Mouse (Mus musculus) gastrocnemius, postnatal 14 days (tissue): ENCODE data around the gene Stx17. TPM values are rescaled to one million over a fixed set of nuclear protein-coding genes. Genes with fewer than 3 reads are reported as not detected.

ENCODE experiments used
- DNase-seq: peaks from one replicate; pipeline ENCODE4 v3.0.0; 2021; ENCODE audit warnings: mixed read lengths
- intact Hi-C: fragments of 180-260 bp; cut with DNase I; formaldehyde crosslinking; loops from one replicate; pipeline ENCODE4 v1.15.1; 2025; ENCODE audit warnings: low total_unique reads
- microRNA-seq, 2 experiments: library from miRNA; unstranded; fragments of <30 nt; microRNA quantifications; one replicate each; pipeline ENCODE4 v1.2.0; 2021
- total RNA-seq, 2 experiments: library from RNA; stranded (reverse); gene quantifications; 2 replicates each; pipeline ENCODE4 v1.2.3; 2021

Stx17 gene
- total RNA-seq, 2 experiments from 2014 or later, result 26.4 to 27.3 TPM

DNA sequence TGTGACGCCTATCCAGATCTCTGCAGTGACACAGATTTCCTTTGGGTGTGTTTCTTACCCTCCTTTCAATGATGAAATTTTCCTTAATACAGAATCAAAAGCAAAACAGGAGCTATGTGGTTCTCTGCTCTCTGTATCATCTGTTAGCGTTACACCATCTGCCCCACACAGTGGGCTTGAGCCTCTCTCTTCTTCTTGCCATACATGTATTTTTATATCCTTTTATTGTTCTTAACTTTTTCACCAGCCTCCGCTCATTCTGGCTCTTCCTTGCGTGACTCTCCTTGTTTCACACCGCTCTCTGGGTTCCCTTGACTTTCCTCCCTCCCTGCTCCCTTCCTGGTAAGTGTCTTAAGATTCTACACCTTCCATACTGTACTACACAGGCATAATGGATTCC lies 28.5 kb downstream of the Stx17 start:
- intact Hi-C loops, result no loop called here
- no peak for DNase-seq

GRCm38 (mm10) chr4:48155864-48156263 lies 31.1 kb downstream of the Stx17 start:
- intact Hi-C loops, result no loop called here
- DNase-seq, result no peak

- intact Hi-C loops, result no loop called here
- DNase-seq, result no peak
Observed at GRCm38 (mm10) chr4:48160386-48160785, 35.7 kb downstream of the Stx17 start.

- intact Hi-C loops, result no loop called here
- DNase-seq, result no peak
Observed at GRCm38 (mm10) chr4:48163851-48164250, 39.1 kb downstream of the Stx17 start.

- intact Hi-C loops, result no loop called here
- DNase-seq, result no peak
Observed at GRCm38 (mm10) chr4:48175666-48176065, 51.0 kb downstream of the Stx17 start.

- intact Hi-C loops, result no loop called here
Observed at GRCm38 (mm10) chr4:48180922-48181321, 56.2 kb downstream of the Stx17 start.

DNA sequence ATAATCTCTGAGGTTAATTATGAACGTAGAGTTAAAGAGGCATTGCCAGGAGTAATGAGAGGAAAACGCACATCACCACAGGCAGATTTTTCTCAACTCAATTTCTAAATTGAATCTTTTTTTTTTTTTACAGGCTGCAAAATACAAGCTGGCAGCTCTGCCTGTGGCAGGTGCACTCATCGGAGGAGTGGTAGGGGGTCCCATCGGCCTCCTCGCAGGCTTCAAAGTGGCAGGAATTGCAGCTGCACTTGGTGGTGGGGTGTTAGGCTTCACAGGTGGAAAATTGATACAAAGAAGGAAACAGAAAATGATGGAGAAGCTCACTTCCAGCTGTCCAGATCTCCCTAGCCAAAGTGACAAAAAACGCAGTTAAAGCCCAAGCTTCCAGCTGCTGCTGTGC lies 56.7 kb downstream of the Stx17 start:
- no peak for DNase-seq
- intact Hi-C loops, result no loop called here

More at GRCm38 (mm10) chr4:48180922-48181321, 56.2 kb downstream of the Stx17 start:
- no peak for DNase-seq

DNA sequence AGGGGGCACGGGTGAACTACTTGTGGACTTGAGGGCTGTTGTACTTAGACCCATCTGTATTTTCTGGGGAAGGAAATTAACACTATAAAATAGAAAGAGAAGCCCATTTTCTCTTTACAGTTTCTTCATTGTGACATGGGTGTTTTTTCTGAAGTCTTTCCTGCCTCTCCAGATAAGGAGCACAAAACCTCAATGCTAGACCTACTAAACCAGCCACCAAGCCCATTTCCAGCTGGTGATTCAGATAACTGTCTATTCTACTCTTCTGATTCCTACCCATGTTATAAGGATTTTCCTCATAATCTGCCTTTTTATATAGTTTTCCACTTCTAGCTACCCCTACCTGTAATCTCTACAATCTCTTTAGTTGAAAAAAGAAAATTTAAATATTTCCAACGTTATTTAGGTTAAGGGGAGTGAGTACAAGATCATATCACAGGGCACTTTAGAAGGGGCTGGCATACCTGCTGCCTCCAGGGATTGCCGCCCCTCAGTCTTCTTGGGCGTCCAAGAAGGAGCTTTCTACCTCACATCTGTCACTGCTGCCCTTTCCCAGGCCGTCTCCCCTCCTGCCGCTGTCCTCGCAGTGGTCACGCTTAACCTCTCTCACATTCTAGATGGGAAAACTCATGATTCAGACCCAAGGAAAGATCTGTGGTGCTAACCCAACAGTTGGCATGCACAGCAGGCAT lies 57.5 kb downstream of the Stx17 start:
- intact Hi-C loops, result no loop called here
- DNase-seq, result no peak

GRCm38 (mm10) chr4:48197925-48198324 lies 73.2 kb downstream of the Stx17 start:
- intact Hi-C loops, result no loop called here
- no peak for DNase-seq

DNA sequence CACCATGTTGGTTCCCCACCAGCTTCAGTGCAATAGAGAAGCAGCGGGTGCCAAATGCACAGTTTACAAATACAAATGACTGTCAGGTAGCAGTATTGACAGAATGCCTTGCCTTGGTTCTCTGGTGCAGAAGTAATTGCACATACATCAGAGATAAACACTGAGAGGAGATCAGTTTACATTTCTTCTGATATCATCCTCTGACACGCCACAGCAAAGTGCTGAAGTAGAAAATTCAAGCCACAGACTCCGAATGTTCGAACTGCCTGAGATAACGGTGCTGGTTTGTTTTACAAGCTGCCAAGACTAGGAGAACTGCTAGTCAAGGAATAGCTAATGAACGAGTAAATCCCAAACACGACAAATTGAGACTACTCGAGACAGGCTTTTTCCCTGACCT lies 73.7 kb downstream of the Stx17 start:
- no peak for DNase-seq
- intact Hi-C loops, result no loop called here

DNA sequence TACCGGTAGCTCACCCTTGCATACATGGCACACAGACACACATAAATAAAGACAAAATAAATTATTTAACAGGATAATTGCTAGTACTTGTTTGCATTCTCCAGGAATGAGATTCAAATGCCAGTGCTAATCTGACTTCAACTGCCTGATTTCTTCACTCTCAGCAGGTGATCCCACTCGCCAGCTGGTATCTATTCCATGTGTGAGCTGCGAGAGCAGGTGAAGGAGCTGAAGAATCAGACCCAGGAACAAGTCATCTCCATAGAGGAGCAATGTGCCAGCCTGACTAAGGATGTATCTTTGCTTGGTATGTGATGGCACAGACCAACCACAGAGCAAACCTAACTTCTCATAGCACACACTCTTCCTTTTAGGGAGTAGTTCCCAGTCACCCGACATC lies 78.8 kb downstream of the Stx17 start:
- intact Hi-C loops, result no loop called here
- no peak for DNase-seq

DNA sequence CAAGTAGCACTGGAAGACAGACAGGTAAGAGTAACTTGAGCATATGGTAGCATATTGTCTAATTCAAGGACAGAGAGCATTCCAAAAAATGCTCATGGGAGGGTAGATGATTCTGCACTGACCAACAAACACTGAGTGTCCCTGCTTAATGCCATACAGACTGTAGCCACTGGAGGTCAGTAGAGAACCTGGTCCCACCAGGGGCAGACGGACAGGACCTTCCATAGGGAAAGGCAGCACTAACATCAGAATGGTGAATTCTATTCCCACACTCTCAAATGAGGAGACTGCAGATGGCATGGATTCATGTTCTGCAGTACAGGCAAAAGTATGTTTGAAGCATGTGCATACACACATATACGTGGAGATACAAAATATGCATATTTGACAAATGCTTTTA lies 100.5 kb downstream of the Stx17 start:
- peak; percentile 64 for DNase-seq
- intact Hi-C loops, result loop anchor here (5.0 kb wide), 1 partner anchor 152 kb away; no protein-coding TSS in a partner anchor

- intact Hi-C loops, result loop anchor here (5.0 kb wide), 1 partner anchor 152 kb away; no protein-coding TSS in a partner anchor
- DNase-seq, result no peak
Observed at GRCm38 (mm10) chr4:48225604-48226003, 100.9 kb downstream of the Stx17 start.

- intact Hi-C loops, result loop anchor here (5.0 kb wide), 1 partner anchor 151 kb away; no protein-coding TSS in a partner anchor
- DNase-seq, result no peak
Observed at GRCm38 (mm10) chr4:48226800-48227199, 102.1 kb downstream of the Stx17 start.

Small RNA genes within 50 kb of the gene (microRNA-seq; reads per million reads assigned to microRNA genes)
- 0 reads per million in 2 experiments for gene Mir1958

Other genes with a start within 250 kb of the Stx17 start
- gene Nr4a3, start 79.8 kb upstream of the Stx17 start, total RNA-seq, result 1 to 10 TPM; 2.4 to 6.2 TPM
- 10 to 100 TPM; 26.4 to 27.6 TPM for gene Erp44, start 154.6 kb downstream of the Stx17 start, total RNA-seq
- gene Invs, start 154.8 kb downstream of the Stx17 start, total RNA-seq, result 1 to 10 TPM; 2.8 to 3.2 TPM